Mouse (Mus musculus) limb, embryonic 14.5 days (tissue): ENCODE measurements around the gene Fdxr. TPM values are rescaled to one million over a fixed set of nuclear protein-coding genes. Genes with fewer than 3 reads are reported as not detected.

Source experiments
- ATAC-seq: fragments of 200-750 bp; cut with Nextera tagmentation; 2 replicates; pipeline ENCODE4 v1.8.0; 2017; ENCODE audit warnings: low read depth, moderate number of reproducible peaks, moderate TSS enrichment; ENCODE audit not compliant: low FRiP score
- DNase-seq: peaks from one replicate; pipeline ENCODE4 v3.0.0-alpha.2; 2015; ENCODE audit warnings: low spot score
- H3K27ac ChIP-seq: fragments of 300-500 bp; sonication (generic); replicated peaks from 2 replicates; pipeline ENCODE4 v1.5.1; 2014; ENCODE audit warnings: low read depth, mild to moderate bottlenecking, low read length, moderate library complexity, mixed read lengths
- H3K27me3 ChIP-seq: fragments of 300-500 bp; sonication (generic); 2 replicates; pipeline ENCODE4 v1.6.1; 2014; ENCODE audit warnings: low read length, mixed read lengths; ENCODE audit not compliant: control insufficient read depth, insufficient read depth
- H3K36me3 ChIP-seq: fragments of 300-500 bp; sonication (generic); 2 replicates; pipeline ENCODE4 v1.6.1; 2014; ENCODE audit warnings: mild to moderate bottlenecking, low read length, moderate library complexity, mixed read lengths; ENCODE audit not compliant: control insufficient read depth, insufficient read depth
- H3K4me1 ChIP-seq: fragments of 300-500 bp; sonication (generic); 2 replicates; pipeline ENCODE4 v1.6.1; 2014; ENCODE audit warnings: antibody characterized with exemption, low read length, mixed read lengths; ENCODE audit not compliant: control insufficient read depth, insufficient read depth
- H3K4me2 ChIP-seq: fragments of 300-500 bp; sonication (generic); replicated peaks from 2 replicates; pipeline ENCODE4 v1.6.1; 2014; ENCODE audit warnings: low read depth, mild to moderate bottlenecking, low read length, moderate library complexity; ENCODE audit not compliant: severe bottlenecking
- H3K4me3 ChIP-seq: fragments of 300-500 bp; sonication (generic); replicated peaks from 2 replicates; pipeline ENCODE4 v1.5.1; 2014; ENCODE audit warnings: low read length
- H3K9ac ChIP-seq: fragments of 300-500 bp; sonication (generic); 2 replicates; pipeline ENCODE4 v1.6.1; 2014; ENCODE audit warnings: mild to moderate bottlenecking, low read depth, low read length, moderate library complexity; ENCODE audit not compliant: severe bottlenecking
- H3K9me3 ChIP-seq: fragments of 300-500 bp; sonication (generic); 2 replicates; pipeline ENCODE4 v1.6.1; 2016; ENCODE audit warnings: low read length; ENCODE audit not compliant: control insufficient read depth
- POLR2A ChIP-seq: fragments of 200-500 bp; IDR thresholded peaks from 2 replicates; pipeline ENCODE4 v1.8.0; 2012; ENCODE audit warnings: inconsistent platforms, mild to moderate bottlenecking, moderate library complexity, borderline replicate concordance; ENCODE audit not compliant: insufficient read depth, insufficient read length; ENCODE audit errors: extremely low read depth
- WGBS: fragments of 180-500 bp; shearing (Covaris S2); extraction: QIAGEN DNeasy Blood & Tissue Kit; methylation state at CpG from one replicate; pipeline ENCODE4 v1.1.7; 2014; 5-methylcytosine and 5-hydroxymethylcytosine counted together
- polyA plus RNA-seq, 2 experiments: library from polyadenylated mRNA; depleted of rRNA in 1 of 2; stranded (reverse) in 1 of 2; unstranded in 1 of 2; fragments of >200 nt; fragmentation: Nextera tagmentation in 1 of 2; extraction: Ambion mirVana in 1 of 2; gene quantifications; 2 replicates each; pipeline versions ENCODE4 v1.2.1 to v1.2.3; 2012 to 2014

Gene Fdxr
- polyA plus RNA-seq, 2 experiments = 13.0 to 16.8 TPM

DNA sequence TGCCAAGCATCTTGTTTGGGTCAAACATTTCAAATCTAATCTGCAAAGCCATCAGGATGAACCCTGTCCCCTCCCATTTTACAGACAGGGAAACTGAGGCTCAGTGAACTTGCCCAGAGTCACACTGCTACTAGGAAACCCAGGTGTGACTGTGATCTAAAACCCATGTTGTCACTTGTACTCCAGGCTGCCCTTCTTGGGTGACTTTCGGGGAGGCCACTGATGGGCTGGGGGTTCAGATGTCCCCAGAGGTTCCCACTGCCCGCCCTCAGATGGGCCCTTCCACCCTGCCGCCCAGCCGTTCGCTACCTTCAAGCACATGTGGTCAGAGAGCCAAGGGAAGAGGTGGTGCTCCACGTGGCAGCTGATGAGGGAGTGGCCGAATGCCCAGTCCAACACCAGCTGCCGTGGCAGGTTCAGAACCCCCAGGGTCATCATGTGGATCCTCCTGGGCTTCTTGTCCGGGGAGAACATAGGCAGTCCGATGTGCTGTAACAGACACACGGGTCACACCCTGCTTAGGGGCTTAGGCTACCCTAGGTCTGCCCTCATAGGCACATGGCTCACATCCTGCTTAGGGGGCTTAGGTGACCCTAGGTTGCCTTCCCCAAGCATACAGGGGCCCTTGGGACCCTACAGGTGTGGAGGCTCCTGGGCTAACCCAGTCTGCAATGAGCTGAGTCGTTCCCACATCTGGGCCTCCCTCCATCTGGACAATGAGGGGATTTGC is 7.2 kb upstream of the Fdxr start:
- H3K27me3 ChIP-seq = no peaks in the 10 kb centered on the region
- H3K4me1 ChIP-seq = no peaks in the 10 kb centered on the region
- 75% methylated on average over 12 of the region's 12 CpGs for WGBS
- no peak overlapping the region for H3K4me3 ChIP-seq
- H3K27ac ChIP-seq = no peak overlapping the region
- H3K4me2 ChIP-seq = no peak overlapping the region
- no peak overlapping the region for H3K9ac ChIP-seq
- DNase-seq (no peak), ATAC-seq (no peak)
- no peak for TF ChIP-seq POLR2A
- no peaks in the 10 kb centered on the region for H3K36me3 ChIP-seq
- H3K9me3 ChIP-seq = no peaks in the 10 kb centered on the region

DNA sequence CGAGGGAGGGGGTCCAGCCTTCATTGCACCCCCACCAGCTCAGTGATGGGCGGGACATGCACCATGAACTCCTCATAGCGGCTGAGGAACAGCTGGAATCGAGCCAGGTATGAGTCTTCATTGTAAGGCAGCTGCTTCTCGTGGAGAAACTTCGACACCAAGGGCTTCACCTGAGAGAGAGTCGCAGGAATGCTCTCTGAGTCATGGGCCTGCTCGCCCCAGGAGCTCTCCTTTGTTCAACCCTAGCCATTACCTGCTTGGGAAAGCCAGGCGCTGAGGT is 6.6 kb upstream of the Fdxr start:
- H3K27me3 ChIP-seq = no peaks in the 10 kb centered on the region
- H3K4me2 ChIP-seq = no peak overlapping the region
- H3K4me1 ChIP-seq = no peaks in the 10 kb centered on the region
- WGBS = 71% methylated on average over 9 of the region's 9 CpGs
- no peaks in the 10 kb centered on the region for H3K36me3 ChIP-seq
- H3K27ac ChIP-seq = no peak overlapping the region
- no peak overlapping the region for H3K9ac ChIP-seq
- no peak overlapping the region for H3K4me3 ChIP-seq
- ATAC-seq = no peak
- no peaks in the 10 kb centered on the region for H3K9me3 ChIP-seq
- TF ChIP-seq POLR2A = no peak
- no peak for DNase-seq

DNA sequence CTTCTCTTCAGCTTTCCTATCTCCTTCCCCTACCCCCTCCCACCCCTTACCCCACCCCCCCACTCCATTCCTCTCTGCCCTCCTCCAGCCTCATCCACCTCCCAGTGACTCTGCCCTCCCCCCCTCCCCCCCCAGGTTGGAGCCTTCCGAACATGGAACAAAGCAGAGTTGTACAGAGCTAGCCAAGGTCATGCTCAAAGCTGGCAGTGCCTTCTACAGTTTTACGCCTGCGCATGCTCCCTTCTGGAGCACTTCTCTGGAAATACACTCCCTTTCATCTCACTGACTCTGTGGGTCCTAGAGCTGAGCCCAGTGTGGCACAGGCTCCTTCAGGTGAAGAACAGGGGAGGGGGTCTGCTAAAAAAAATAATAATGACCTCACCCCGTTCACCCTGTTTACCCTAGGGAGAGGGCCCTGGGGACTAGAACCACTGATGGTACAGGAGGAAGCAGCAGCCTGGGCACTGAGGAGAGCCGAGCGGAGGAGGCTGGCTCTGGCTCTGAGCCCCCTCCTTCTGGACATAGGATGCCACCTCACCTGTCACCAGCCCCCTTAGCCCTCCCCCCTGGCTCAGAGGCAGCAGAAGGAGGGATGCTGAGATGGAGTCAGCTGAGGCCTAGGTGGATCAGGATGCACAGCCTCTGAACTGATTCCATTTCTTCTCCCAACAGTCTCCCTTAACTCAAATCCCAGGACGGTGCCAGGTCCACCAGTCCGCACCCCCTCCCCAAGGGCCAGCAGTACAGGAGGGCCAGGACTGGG is 6.1 kb upstream of the Fdxr start:
- H3K27ac ChIP-seq = no peak overlapping the region
- H3K27me3 ChIP-seq = no peaks in the 10 kb centered on the region
- TF ChIP-seq POLR2A = no peak
- peaks cover 2% of the 10 kb centered on the region; the same call in 1 of the 2 replicates for H3K4me1 ChIP-seq
- no peak for DNase-seq
- no peak for ATAC-seq
- H3K9me3 ChIP-seq = no peaks in the 10 kb centered on the region
- H3K9ac ChIP-seq = no peak overlapping the region
- H3K4me2 ChIP-seq = no peak overlapping the region
- H3K36me3 ChIP-seq = no peaks in the 10 kb centered on the region
- WGBS = 86% methylated on average over 8 of the region's 8 CpGs
- H3K4me3 ChIP-seq = no peak overlapping the region

DNA sequence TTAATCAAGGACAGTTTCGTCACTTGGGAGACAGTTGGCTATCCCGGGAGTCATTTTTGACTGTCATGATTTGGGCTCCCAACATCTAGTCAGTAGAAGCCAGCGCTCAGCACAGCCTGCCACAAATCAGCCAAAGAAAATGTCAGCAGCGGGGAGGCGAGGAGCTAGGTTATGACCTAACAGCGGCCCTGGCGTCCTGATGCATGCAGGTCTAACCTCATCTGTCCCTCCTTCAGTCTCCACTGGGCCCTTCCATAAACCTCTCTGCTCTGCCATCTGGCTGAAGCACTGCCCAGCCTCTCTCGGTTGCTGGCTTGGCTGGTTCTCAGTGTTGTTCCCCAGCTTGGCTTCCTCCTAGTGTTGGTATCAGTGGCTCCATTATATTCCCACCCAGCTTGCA is 5.4 kb upstream of the Fdxr start:
- TF ChIP-seq POLR2A = no peak
- no peak for DNase-seq
- Histone ChIP-seq H3K36me3 (no peaks in the 10 kb centered on the region), H3K27me3 (no peaks in the 10 kb centered on the region), H3K4me3 (no peak overlapping the region), H3K4me2 (no peak overlapping the region), H3K27ac (no peak overlapping the region), H3K9ac (no peak overlapping the region), H3K9me3 (no peaks in the 10 kb centered on the region), H3K4me1 (peaks cover 5% of the 10 kb centered on the region)
- ATAC-seq = no peak
- WGBS = 70% methylated on average over 8 of the region's 8 CpGs

DNA sequence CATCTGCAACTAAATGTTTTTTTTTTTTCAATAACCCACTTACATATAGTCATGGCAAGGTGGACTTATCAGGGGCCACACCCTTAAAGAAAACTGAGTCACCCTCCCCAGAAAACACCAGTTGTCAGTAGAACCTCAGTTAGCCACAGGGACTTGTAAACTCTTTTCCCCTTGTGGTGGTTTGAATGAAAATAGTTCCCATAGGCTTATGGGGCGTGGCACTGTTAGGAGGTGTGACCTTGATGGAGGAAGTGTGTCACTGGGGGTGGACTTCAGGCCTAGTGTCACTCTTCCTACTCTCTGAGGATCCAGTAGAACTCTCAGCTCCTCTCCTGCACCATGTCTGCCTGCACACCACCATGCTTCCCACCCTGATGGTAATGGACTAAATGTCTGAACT is 2.9 kb upstream of the Fdxr start:
- TF ChIP-seq POLR2A = no peak
- Histone ChIP-seq H3K27me3 (no peaks in the 10 kb centered on the region), H3K4me3 (no peak overlapping the region), H3K4me1 (peaks cover 14% of the 10 kb centered on the region), H3K9me3 (no peaks in the 10 kb centered on the region), H3K27ac (no peak overlapping the region), H3K9ac (no peak overlapping the region), H3K36me3 (no peaks in the 10 kb centered on the region), H3K4me2 (no peak overlapping the region)
- DNase-seq = no peak
- no peak for ATAC-seq
- 60% methylated on average over 1 of the region's 1 CpGs for WGBS
